In the genomic region with DNA sequence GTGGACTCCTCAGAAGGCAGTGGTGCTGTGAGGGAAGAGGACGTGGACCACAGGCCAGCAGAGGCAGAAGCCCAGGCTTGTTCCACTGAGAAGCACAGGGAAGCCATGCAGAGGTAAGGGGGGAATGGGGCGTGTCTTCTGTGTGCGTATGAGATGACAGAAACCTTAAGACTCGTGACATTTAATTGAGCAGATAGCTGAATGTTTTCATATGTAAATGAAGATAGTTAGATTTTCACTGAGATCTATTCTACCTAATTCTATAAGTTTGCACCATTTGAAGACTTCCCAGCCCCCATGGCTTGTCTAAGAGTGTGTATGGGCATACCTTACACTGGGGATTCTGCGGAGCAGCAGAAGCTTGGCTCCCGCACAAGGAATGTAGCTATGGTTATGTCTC, we compare ENCODE assay signal across 25 mouse cellular contexts. TPM values are rescaled to one million over a fixed set of nuclear protein-coding genes. Genes with fewer than 3 reads are reported as not detected.
"Had no signal": no experiment of that assay in that cellular context is flagged by ENCODE, and none has a peak within 500 bp of the region (broad histone marks: within the 10 kb centered on the region; RNA-seq: fewer than 3 reads in every experiment).

No protein-coding gene starts in this region.

- H3K4me2 ChIP-seq: heart, embryonic 11.5 days; heart, embryonic 13.5 days; heart, embryonic 15.5 days; hindbrain, embryonic 13.5 days; hindbrain, embryonic 15.5 days; kidney, embryonic 15.5 days; limb, embryonic 13.5 days; limb, embryonic 15.5 days; liver, embryonic 13.5 days; liver, embryonic 15.5 days had no signal

- DNase-seq: gastrocnemius, postnatal 14 days; gastrocnemius, postnatal 36 days; heart, adult 11 months; heart, adult 2 months; heart, postnatal 36 days; kidney, adult 11 months; liver, embryonic 13.5 days had no signal

- H3K9ac ChIP-seq: heart, embryonic 13.5 days; heart, embryonic 15.5 days; hindbrain, embryonic 13.5 days; hindbrain, embryonic 15.5 days; kidney, embryonic 15.5 days; limb, embryonic 13.5 days; limb, embryonic 15.5 days; liver, embryonic 13.5 days; liver, embryonic 15.5 days had no signal

- ATAC-seq: intestine, embryonic 16.5 days had no signal

- H3K27me3 ChIP-seq: heart, embryonic 13.5 days; heart, embryonic 15.5 days; hindbrain, embryonic 13.5 days; hindbrain, embryonic 15.5 days; kidney, embryonic 15.5 days; limb, embryonic 13.5 days; limb, embryonic 15.5 days; liver, embryonic 13.5 days; liver, embryonic 15.5 days had no signal

- H3K27ac ChIP-seq: heart, adult 2 months; heart, embryonic 13.5 days; heart, embryonic 15.5 days; hindbrain, embryonic 13.5 days; hindbrain, embryonic 15.5 days; hindbrain, postnatal 0 days; kidney, embryonic 15.5 days; kidney, postnatal 0 days; limb, embryonic 13.5 days; limb, embryonic 15.5 days; liver, embryonic 13.5 days; liver, embryonic 15.5 days had no signal

- H3K4me3 ChIP-seq: heart, adult 2 months; heart, embryonic 13.5 days; heart, embryonic 15.5 days; hindbrain, embryonic 13.5 days; hindbrain, embryonic 15.5 days; kidney, embryonic 15.5 days; limb, embryonic 13.5 days; limb, embryonic 15.5 days; liver, embryonic 13.5 days; liver, embryonic 15.5 days had no signal

- H3K9me3 ChIP-seq: heart, embryonic 13.5 days; heart, embryonic 15.5 days; hindbrain, embryonic 13.5 days; hindbrain, embryonic 15.5 days; kidney, embryonic 15.5 days; limb, embryonic 13.5 days; limb, embryonic 15.5 days; liver, embryonic 13.5 days; liver, embryonic 15.5 days had no signal

RNA-seq across cellular contexts. Expression of a gene that starts 10.9 kb away (rescaled TPM):
- total RNA-seq: gastrocnemius, adult 18-20 months; gastrocnemius, adult 8-10 months; gastrocnemius, postnatal 14 days; gastrocnemius, postnatal 36 days; heart, adult 2 months; heart, postnatal 36 days; hematopoietic stem cell, adult 5-6 weeks; left cerebral cortex, adult 18-20 months; liver, adult 2 months had no signal
- polyA plus RNA-seq: limb, embryonic 11.5 days; liver, embryonic 15.5 days had no signal
